Mouse (Mus musculus): ENCODE measurements around the gene Arl9.
A peak's percentile ranks its signal among the peaks of the same experiment; 100 is the strongest.
"Not testable (repeated sequence)": the region's sequence is repeated elsewhere in the genome, so short reads cannot be mapped to it uniquely, and the experiment has no call there.

The Arl9 gene

DNA sequence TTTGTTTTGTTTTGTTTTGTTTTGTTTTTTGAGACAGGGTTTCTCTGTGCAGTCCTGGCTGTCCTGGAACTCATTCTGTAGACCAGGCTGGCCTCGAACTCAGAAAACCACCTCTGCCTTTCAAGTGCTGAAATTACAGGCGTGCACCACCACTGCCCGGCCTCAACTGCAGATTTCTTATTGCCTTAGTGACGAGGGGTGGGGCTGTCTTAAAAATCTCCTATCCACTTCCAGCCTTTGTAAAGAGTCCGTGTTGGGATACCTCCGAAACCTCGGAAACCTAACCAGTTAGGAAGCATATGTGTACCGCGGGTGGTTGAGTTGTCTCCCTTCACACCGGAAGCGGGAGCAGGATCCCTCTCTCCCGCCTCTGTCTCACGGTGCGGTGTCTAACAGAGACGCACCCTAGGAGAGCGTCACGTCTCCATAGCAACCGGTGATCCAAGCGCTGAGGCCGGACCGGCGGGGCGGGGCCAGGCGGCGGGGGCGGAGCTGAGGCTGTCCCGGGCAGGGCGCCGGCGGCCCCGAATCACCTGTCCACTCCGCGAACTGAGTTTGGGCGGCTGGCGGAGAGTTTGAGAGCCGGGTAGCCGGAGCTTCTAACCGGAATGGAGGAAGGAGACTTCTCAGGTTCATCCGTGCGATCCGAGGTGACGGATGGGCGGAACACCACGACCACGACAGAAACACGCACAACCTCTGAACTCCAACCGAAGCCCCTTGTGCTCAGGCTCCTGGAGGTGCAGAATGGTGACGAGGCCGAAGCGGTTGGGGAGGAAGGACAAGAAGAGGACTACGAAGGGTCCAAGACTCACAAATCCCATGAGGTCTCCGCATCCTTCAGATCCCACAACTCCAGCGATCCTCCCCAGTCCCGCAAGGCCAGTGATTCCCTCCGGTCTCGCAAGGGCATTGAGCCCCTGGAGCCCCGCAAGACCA lies 12.0 kb downstream of the Arl9 start, which contains the start of gene Thegl:
Gene Thegl (plus strand): TSS at position 480 of the 939 bp plus-strand sequence.
- DNase-seq (ENCODE audit: low spot score in 2 of 2), result peak; percentile 54 to 67

DNA sequence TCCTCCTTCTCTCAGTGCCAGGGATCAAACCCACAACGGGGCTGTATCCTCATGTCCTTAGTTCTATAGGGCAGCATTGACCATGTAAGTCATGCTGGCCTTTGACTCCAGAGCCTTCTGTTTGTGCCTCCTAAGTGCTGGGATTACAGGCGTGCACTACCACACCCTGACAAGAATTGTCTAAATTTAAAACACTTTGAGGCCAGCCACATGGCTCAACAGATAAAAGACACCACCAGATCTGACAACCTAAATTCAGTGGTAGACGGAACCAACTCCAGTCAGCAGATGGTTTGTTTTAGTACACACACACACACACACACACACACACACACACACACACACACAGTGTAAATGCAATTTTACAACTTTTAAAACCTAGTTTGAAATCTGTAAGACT lies 24.2 kb downstream of the Arl9 start:
- no peak for DNase-seq (ENCODE audit: low spot score in 2 of 2)

DNA sequence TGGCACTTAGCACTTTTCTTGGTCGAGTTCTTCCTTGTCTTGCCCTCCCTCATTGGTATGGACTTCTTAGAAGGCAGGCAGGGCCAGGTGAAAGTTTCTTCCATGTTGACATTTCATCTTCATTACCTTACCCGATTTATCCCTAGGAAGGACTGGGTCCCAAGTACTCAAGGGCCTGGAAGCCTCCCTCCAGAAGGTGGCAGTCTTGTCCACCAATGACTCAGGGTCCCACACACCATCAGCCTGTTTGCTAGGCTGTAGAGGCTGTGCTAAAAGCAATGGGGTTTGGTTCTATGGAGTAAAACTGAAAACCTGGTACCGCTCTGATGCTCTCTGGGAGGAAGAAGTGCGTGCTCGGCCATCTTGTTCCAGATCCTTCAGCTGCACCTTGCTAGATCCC lies 25.9 kb downstream of the Arl9 start:
- peak in 1 of 2 experiments; percentile 13 for DNase-seq (ENCODE audit: low spot score in 2 of 2)

DNA sequence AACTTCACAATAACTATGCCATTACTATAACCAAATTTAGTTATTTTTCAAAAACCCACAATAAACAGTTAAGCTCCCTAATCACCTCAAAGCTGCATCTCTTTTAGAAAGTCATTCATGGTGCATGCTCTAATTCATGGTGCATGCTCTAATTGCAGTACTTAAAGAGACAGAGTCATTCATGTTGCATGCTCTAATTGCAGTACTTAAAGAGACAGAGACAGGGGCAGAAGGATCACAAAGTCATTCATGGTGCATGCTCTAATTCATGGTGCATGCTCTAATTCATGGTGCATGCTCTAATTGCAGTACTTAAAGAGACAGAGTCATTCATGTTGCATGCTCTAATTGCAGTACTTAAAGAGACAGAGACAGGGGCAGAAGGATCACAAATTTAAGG lies 31.2 kb downstream of the Arl9 start:
- not testable (repeated sequence) for DNase-seq (ENCODE audit: low spot score in 2 of 2)

DNA sequence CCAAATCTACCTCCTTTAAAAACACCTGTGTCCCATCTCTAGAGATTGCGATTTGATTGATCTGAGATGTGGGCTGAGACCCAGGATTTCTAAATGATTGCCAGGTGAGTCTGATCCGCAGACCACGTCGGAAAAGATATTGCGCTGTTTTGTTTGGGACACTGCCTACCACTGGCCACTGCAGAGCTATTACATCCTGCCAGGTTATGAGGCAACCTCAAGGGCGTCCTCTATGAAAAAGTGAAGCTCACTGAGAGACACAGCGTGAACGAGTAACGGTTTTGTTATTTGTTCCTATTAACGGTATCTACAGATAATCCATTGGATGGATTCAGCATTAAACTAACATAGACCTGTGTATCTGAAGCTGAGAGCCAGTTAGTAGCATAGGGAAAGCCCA lies 34.6 kb downstream of the Arl9 start:
- DNase-seq (ENCODE audit: low spot score in 2 of 2), result no peak

DNA sequence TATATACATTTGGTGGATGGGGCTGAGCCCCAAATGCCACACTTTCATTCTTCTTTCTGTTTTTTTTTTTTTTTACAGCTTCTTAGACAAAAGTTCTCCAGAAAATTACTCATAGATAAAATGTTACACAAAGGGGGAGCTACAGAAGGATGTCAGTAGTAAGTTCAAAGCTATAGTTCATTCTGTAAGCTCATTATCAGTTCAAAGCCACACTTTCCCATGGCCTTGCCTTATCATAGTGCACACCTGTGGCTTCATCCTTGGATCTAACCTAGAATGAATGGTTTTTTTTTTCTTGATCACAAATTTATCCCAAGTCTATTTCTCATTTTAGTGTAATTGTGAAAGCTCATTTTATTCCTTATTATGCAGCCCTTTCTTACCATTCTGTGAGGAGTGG lies 35.5 kb downstream of the Arl9 start:
- no peak for DNase-seq (ENCODE audit: low spot score in 2 of 2)

DNA sequence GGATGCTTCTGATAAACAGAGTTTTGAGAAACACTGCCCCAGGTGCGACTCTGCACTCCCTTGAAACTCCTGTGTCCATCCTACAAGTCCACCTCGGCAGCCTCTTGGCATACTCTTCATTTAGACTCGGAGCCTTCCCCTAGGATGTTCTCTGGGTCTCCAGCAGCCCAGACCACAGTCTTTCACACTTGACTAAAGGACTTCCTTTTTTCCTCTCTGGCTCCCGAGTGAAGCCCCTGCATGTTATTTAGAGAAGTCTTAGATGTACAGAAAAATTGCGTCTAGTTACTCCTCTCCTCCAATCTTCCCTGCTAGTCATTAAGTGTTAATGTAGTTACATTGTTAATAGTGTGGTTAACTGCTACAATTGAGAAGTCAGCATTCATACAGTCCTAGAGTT lies 40.5 kb downstream of the Arl9 start:
- DNase-seq (ENCODE audit: low spot score in 2 of 2), result no peak

DNA sequence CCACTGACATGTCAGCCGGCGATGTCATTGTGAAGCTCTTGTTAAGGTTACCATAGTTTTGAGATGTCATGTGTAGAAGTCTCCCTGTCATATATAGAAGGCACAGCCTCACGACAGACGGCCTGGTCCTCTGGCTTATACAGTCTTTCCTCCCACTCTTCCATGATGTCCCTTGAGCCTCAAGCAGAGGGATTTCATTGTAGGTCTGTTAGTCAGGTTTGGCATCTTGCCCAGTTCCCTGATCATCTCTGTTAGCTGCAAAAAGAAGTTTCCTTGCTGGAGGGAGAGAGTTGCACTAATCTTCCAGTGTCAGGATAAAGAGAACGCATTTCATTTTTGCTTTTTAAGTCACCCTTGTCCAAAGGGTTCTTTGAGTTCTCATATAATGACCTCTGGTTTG lies 48.8 kb downstream of the Arl9 start:
- DNase-seq (ENCODE audit: low spot score in 2 of 2), result no peak

DNA sequence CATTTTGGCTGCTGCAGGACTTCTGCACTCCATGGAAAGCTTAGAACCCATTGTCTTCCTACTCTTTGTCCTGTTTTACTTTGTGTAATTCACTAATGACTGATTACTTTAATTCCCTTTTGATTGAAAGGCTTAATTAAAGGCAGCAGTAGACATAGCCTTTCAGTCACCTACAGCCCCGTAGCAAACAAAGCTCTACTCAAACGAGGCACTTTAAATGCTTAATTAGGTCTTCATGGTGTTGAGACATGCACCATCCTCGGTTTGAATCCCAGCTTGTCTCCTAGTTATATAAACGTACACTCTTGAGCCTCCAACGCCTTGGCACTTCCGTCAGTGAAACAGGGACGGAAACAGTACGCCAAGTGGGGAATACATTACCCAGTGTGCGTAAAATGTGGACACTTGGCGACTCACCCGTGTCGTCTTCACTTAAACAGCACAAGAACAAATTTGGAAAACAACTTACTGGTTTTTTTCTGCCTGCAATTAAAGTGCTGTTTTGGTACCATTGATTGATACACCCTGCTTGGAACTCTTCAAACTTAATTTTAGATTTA lies 53.1 kb downstream of the Arl9 start:
- no peak for DNase-seq (ENCODE audit: low spot score in 2 of 2)
